Mouse (Mus musculus): Measurements from ENCODE around the gene Endov.

DNA sequence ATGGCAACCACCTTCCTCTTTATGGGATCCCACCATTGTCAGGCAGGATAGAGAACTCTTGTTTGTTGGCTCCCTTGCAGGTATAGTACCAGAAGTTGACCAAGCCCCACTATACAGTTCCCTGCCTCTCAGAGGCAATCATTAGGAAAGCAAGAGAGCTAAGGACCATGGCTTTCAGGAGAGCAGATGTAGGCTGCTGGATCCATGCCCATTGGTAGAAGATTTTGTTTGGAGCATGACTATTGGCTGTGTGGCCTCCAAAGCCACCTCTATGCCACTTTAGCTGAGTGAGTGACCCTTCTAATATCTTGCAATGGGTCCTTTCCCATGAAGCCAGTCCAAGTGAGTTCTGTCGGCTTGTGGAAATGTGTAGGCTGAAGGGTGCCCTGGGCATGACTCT lies 28.2 kb downstream of the Endov start:
- no peak for TF ChIP-seq CTCF (IDR thresholded peaks at IDR 0.05; ENCODE audit: extremely low read depth, insufficient read length, insufficient replicate concordance, low read depth, low read length)
- TF ChIP-seq POLR2A (IDR thresholded peaks at IDR 0.05; ENCODE audit: low read depth, low read length): no peak
